Mouse (Mus musculus): ENCODE results near the gene Creb5. TPM values are rescaled to one million over a fixed set of nuclear protein-coding genes. Genes with fewer than 3 reads are reported as not detected.

Creb5 gene
- polyA plus RNA-seq, 1 experiment: 6.1 TPM

DNA sequence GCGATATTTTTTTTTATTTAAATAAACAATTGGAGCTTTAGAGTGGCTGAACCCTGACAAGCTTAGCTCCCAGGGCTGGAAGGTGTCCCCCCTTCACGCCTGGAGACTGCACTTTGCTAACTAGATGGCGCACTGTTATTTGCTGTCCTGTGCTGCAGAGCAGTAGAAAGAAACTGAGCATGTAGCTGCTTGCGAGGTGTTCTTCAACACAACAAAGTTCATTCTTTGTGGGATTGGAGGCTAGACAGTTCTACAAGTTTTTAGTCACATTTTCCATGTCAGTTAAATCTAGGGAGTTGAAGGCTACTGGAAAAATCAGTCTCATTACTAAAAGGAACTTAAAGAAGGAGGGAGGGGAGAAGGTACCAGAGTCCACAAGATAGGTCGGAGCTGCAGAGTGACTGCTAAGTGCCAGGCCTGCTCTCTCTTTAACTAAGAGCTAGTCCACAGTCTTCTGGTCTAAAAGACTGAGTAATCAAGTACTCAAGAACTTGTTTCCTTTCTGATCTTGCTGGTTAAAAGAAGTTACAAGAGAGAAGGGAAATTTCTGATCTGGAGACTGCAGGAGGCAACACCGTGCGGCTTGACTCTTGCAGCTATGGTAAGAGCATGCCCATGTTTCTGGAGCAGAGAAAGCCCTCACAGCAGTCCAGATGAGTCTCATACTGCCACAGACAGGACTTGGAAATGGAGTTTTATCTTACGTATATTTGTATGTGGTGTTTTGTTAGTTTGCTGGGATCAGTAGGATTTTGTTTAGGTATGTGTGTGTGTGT lies 3.3 kb downstream of the Creb5 start:
- no peak overlapping the region for H3K4me3 ChIP-seq (ENCODE audit: low read depth, low read length)
- no peak overlapping the region for H3K9ac ChIP-seq (ENCODE audit: low read depth, poor library complexity, severe bottlenecking)
- no peaks in the 10 kb centered on the region for H3K36me3 ChIP-seq (ENCODE audit: control insufficient read depth, insufficient read depth, low read length, poor library complexity, severe bottlenecking)
- H3K27ac ChIP-seq (ENCODE audit: insufficient read depth, low read length): no peak overlapping the region
- H3K9me3 ChIP-seq (replicated peaks; ENCODE audit: control insufficient read depth, insufficient read depth, low read length, poor library complexity, severe bottlenecking): peaks cover 4% of the 10 kb centered on the region; the same call in 1 of the 2 replicates
- no peak for TF ChIP-seq EP300 (IDR thresholded peaks at IDR 0.05; ENCODE audit: insufficient read depth, low read depth, low read length)
- no peak for TF ChIP-seq POLR2A (IDR thresholded peaks at IDR 0.05; ENCODE audit: insufficient read depth, low read length)
- TF ChIP-seq CTCF (IDR thresholded peaks at IDR 0.05; ENCODE audit: low read depth, low read length): no peak
- H3K4me1 ChIP-seq (ENCODE audit: control insufficient read depth, insufficient read depth, low read length): no peaks in the 10 kb centered on the region
- peaks cover 15% of the 10 kb centered on the region for H3K27me3 ChIP-seq (ENCODE audit: control insufficient read depth, insufficient read depth, low read length, poor library complexity, severe bottlenecking)

DNA sequence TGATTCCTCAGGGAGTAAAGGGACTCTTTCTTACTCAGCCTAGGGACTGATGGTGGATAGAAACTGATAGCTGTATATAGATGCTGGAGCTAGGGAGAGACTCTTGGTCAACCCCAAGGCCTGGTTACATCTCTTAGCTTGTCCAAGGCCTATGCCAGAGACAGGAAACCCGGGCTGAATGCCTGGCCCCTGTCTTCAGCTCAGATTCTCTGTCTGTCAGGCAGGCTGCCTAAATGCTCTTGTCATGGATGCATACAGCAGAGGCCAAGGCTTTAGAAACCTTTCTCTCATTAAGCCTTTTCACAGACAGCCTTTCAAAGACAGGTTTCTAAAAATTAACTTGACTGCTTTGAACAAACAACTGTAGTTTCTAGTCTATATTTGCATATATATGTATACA lies 5.9 kb downstream of the Creb5 start:
- H3K4me1 ChIP-seq (ENCODE audit: control insufficient read depth, insufficient read depth, low read length): no peaks in the 10 kb centered on the region
- no peaks in the 10 kb centered on the region for H3K36me3 ChIP-seq (ENCODE audit: control insufficient read depth, insufficient read depth, low read length, poor library complexity, severe bottlenecking)
- TF ChIP-seq CTCF (IDR thresholded peaks at IDR 0.05; ENCODE audit: low read depth, low read length) (no peak), EP300 (IDR thresholded peaks at IDR 0.05; ENCODE audit: insufficient read depth, low read depth, low read length) (no peak), POLR2A (IDR thresholded peaks at IDR 0.05; ENCODE audit: insufficient read depth, low read length) (no peak)
- H3K4me3 ChIP-seq (ENCODE audit: low read depth, low read length): no peak overlapping the region
- peaks cover 9% of the 10 kb centered on the region; the same call in 1 of the 2 replicates for H3K27me3 ChIP-seq (ENCODE audit: control insufficient read depth, insufficient read depth, low read length, poor library complexity, severe bottlenecking)
- H3K9me3 ChIP-seq (replicated peaks; ENCODE audit: control insufficient read depth, insufficient read depth, low read length, poor library complexity, severe bottlenecking): peaks cover 4% of the 10 kb centered on the region; the same call in 1 of the 2 replicates
- no peak overlapping the region for H3K9ac ChIP-seq (ENCODE audit: low read depth, poor library complexity, severe bottlenecking)
- H3K27ac ChIP-seq (ENCODE audit: insufficient read depth, low read length): no peak overlapping the region

DNA sequence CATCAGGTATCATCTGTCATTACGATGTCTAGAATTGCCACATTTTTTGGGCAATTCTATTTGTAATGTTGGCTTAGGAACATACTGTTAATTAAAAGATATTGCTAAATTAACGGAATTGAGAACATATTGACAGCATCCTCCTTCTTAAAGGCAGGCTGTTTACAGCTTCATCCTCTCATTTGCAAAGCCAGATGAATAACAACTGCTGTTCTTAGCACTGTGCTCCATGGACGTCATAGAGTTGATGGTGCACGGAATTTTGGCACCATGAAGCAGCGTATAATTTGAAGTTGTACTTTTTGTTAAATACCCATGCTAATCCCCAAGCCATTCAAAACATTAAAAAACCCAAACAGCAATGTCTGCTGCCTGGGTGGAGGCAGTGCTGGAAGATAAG lies 10.8 kb downstream of the Creb5 start:
- Histone ChIP-seq H3K36me3 (ENCODE audit: control insufficient read depth, insufficient read depth, low read length, poor library complexity, severe bottlenecking) (no peaks in the 10 kb centered on the region), H3K27ac (ENCODE audit: insufficient read depth, low read length) (no peak overlapping the region), H3K27me3 (ENCODE audit: control insufficient read depth, insufficient read depth, low read length, poor library complexity, severe bottlenecking) (no peaks in the 10 kb centered on the region), H3K4me3 (ENCODE audit: low read depth, low read length) (no peak overlapping the region), H3K9me3 (replicated peaks; ENCODE audit: control insufficient read depth, insufficient read depth, low read length, poor library complexity, severe bottlenecking) (no peaks in the 10 kb centered on the region), H3K4me1 (ENCODE audit: control insufficient read depth, insufficient read depth, low read length) (no peaks in the 10 kb centered on the region), H3K9ac (ENCODE audit: low read depth, poor library complexity, severe bottlenecking) (no peak overlapping the region)
- TF ChIP-seq CTCF (IDR thresholded peaks at IDR 0.05; ENCODE audit: low read depth, low read length): no peak
- no peak for TF ChIP-seq EP300 (IDR thresholded peaks at IDR 0.05; ENCODE audit: insufficient read depth, low read depth, low read length)
- no peak for TF ChIP-seq POLR2A (IDR thresholded peaks at IDR 0.05; ENCODE audit: insufficient read depth, low read length)

DNA sequence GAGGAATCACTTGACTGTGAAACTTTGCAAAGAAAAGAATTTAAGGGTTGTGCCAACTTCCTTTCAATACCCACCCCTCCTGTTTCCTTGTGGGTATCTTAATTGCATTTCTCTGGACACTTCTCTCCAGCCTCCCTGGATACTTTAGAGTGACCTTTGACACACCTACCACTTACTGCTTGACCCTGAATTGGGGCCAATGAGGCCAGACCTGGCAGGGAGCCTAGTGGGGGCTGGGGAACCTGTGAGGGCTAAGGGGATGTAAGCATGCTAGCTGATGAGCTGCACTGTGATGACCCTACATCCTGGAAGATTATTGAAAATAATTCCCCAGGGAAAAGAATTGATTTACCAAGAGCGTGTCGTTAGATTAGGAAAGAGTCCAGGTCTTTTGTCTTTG lies 17.1 kb downstream of the Creb5 start:
- Histone ChIP-seq H3K4me3 (ENCODE audit: low read depth, low read length) (no peak overlapping the region), H3K36me3 (ENCODE audit: control insufficient read depth, insufficient read depth, low read length, poor library complexity, severe bottlenecking) (no peaks in the 10 kb centered on the region), H3K27ac (ENCODE audit: insufficient read depth, low read length) (no peak overlapping the region), H3K9me3 (replicated peaks; ENCODE audit: control insufficient read depth, insufficient read depth, low read length, poor library complexity, severe bottlenecking) (no peaks in the 10 kb centered on the region), H3K9ac (ENCODE audit: low read depth, poor library complexity, severe bottlenecking) (no peak overlapping the region), H3K27me3 (ENCODE audit: control insufficient read depth, insufficient read depth, low read length, poor library complexity, severe bottlenecking) (no peaks in the 10 kb centered on the region), H3K4me1 (ENCODE audit: control insufficient read depth, insufficient read depth, low read length) (no peaks in the 10 kb centered on the region)
- TF ChIP-seq EP300 (IDR thresholded peaks at IDR 0.05; ENCODE audit: insufficient read depth, low read depth, low read length) (no peak), POLR2A (IDR thresholded peaks at IDR 0.05; ENCODE audit: insufficient read depth, low read length) (no peak), CTCF (IDR thresholded peaks at IDR 0.05; ENCODE audit: low read depth, low read length) (no peak)

DNA sequence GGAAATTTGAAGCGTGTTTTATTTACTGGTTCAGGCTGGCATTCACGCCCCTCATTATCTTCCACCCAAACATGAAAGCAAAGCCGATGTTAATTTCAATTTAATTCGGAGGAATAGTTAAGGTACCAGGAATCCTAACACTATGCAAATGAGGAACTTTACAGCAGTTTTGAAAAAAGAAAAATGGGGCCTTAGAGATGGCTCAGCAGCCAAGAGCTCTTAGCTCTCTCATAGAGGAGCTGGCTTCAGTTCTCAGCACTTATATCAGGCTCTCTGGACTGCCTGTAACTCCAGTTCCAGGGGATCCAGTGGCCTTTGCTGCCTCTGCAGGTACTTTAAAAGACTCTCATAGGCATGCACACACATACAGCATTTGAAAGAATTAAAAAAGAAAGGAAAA lies 19.1 kb downstream of the Creb5 start:
- H3K36me3 ChIP-seq (ENCODE audit: control insufficient read depth, insufficient read depth, low read length, poor library complexity, severe bottlenecking): no peaks in the 10 kb centered on the region
- no peaks in the 10 kb centered on the region for H3K9me3 ChIP-seq (replicated peaks; ENCODE audit: control insufficient read depth, insufficient read depth, low read length, poor library complexity, severe bottlenecking)
- no peak overlapping the region for H3K9ac ChIP-seq (ENCODE audit: low read depth, poor library complexity, severe bottlenecking)
- H3K4me1 ChIP-seq (ENCODE audit: control insufficient read depth, insufficient read depth, low read length): no peaks in the 10 kb centered on the region
- H3K27ac ChIP-seq (ENCODE audit: insufficient read depth, low read length): no peak overlapping the region
- no peaks in the 10 kb centered on the region for H3K27me3 ChIP-seq (ENCODE audit: control insufficient read depth, insufficient read depth, low read length, poor library complexity, severe bottlenecking)
- TF ChIP-seq CTCF (IDR thresholded peaks at IDR 0.05; ENCODE audit: low read depth, low read length): no peak
- TF ChIP-seq POLR2A (IDR thresholded peaks at IDR 0.05; ENCODE audit: insufficient read depth, low read length): no peak
- TF ChIP-seq EP300 (IDR thresholded peaks at IDR 0.05; ENCODE audit: insufficient read depth, low read depth, low read length): no peak
- no peak overlapping the region for H3K4me3 ChIP-seq (ENCODE audit: low read depth, low read length)

DNA sequence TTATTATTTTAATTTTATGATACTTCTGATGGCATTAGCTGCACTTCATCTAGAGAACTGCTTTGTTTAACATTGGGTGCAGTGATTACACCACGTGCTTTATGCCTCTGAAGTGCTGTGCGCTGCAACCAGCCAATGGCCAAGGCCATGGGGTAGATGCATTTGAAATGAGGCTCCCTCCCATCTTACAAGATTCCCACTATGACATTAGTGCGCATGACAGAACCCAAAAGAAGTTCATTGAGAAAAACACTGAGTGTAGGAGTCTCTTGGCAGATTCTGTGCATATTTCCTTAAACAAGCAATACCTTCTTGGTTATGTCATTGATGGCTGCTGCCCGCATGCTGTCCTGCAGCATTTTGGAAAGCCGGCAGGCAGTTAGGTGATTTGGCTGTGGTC lies 19.6 kb downstream of the Creb5 start:
- Histone ChIP-seq H3K9ac (ENCODE audit: low read depth, poor library complexity, severe bottlenecking) (no peak overlapping the region), H3K27me3 (ENCODE audit: control insufficient read depth, insufficient read depth, low read length, poor library complexity, severe bottlenecking) (no peaks in the 10 kb centered on the region), H3K9me3 (replicated peaks; ENCODE audit: control insufficient read depth, insufficient read depth, low read length, poor library complexity, severe bottlenecking) (no peaks in the 10 kb centered on the region), H3K36me3 (ENCODE audit: control insufficient read depth, insufficient read depth, low read length, poor library complexity, severe bottlenecking) (no peaks in the 10 kb centered on the region), H3K4me3 (ENCODE audit: low read depth, low read length) (no peak overlapping the region), H3K4me1 (ENCODE audit: control insufficient read depth, insufficient read depth, low read length) (no peaks in the 10 kb centered on the region), H3K27ac (ENCODE audit: insufficient read depth, low read length) (no peak overlapping the region)
- TF ChIP-seq POLR2A (IDR thresholded peaks at IDR 0.05; ENCODE audit: insufficient read depth, low read length) (no peak), EP300 (IDR thresholded peaks at IDR 0.05; ENCODE audit: insufficient read depth, low read depth, low read length) (no peak), CTCF (IDR thresholded peaks at IDR 0.05; ENCODE audit: low read depth, low read length) (no peak)

All from ES-Bruce4 (cell line).